Mouse (Mus musculus): ENCODE data around the gene Ttll9.

- TF ChIP-seq CTCF (IDR thresholded peaks at IDR 0.05; ENCODE audit: low read depth) (no peak), EP300 (IDR thresholded peaks at IDR 0.05; ENCODE audit: low read depth) (no peak)
Measured at GRCm38 (mm10) chr2:153026052-153026451, 63.8 kb downstream of the Ttll9 start.
